Mouse (Mus musculus) heart, embryonic 15.5 days (tissue): ENCODE data around the gene Nmral1. TPM values are rescaled to one million over a fixed set of nuclear protein-coding genes. Genes with fewer than 3 reads are reported as not detected.

ENCODE experiments used
- polyA plus RNA-seq: library from polyadenylated mRNA; unstranded; fragments of >200 nt; fragmentation: Nextera tagmentation; extraction: Ambion mirVana; gene quantifications from 2 replicates; pipeline ENCODE4 v1.2.1, GENCODE M21; 2015

The Nmral1 gene
- polyA plus RNA-seq, 1 experiment from 2014 or later, result 25.2 TPM

Other genes with a start within 250 kb of the Nmral1 start
- gene Srl, start 177.5 kb downstream of the Nmral1 start, polyA plus RNA-seq, result 227 and 253 TPM in 2 replicates
- 5.6 and 7.1 TPM in 2 replicates for gene Tfap4, start 159.5 kb downstream of the Nmral1 start, polyA plus RNA-seq
- 17.7 and 17.9 TPM in 2 replicates for gene Glis2, start 124.6 kb downstream of the Nmral1 start, polyA plus RNA-seq
- gene Pam16, start 94.4 kb downstream of the Nmral1 start, polyA plus RNA-seq, result 118 and 125 TPM in 2 replicates
- gene Vasn, start 79.4 kb downstream of the Nmral1 start, polyA plus RNA-seq, result 14.7 and 20.7 TPM in 2 replicates
- gene Dnaja3, start 79.4 kb downstream of the Nmral1 start, polyA plus RNA-seq, result 78.3 and 79.6 TPM in 2 replicates
- gene Coro7, start 39.6 kb downstream of the Nmral1 start, polyA plus RNA-seq, result 11.2 and 15.8 TPM in 2 replicates
- gene Hmox2, start 7.0 kb upstream of the Nmral1 start, polyA plus RNA-seq, result 81.0 and 91.2 TPM in 2 replicates
- gene Cdip1, start 70.9 kb upstream of the Nmral1 start, polyA plus RNA-seq, result 114 and 122 TPM in 2 replicates
- gene 4930562C15Rik, start 116.1 kb upstream of the Nmral1 start, polyA plus RNA-seq, result 0.26 and 0.28 TPM in 2 replicates
- 24.7 and 29.7 TPM in 2 replicates for gene Ubald1, start 161.0 kb upstream of the Nmral1 start, polyA plus RNA-seq
- 101 and 112 TPM in 2 replicates for gene Mgrn1, start 166.9 kb upstream of the Nmral1 start, polyA plus RNA-seq
- 97.4 and 122 TPM in 2 replicates for gene Nudt16l1, start 219.4 kb upstream of the Nmral1 start, polyA plus RNA-seq
- gene Anks3, start 244.8 kb upstream of the Nmral1 start, polyA plus RNA-seq, result 29.4 and 41.2 TPM in 2 replicates